Mouse (Mus musculus): ENCODE data around the gene Vps26a. TPM values are rescaled to one million over a fixed set of nuclear protein-coding genes. Genes with fewer than 3 reads are reported as not detected.

Vps26a gene
- total RNA-seq (2022) = 10 to 100 TPM; 42.9 to 55.6 (median 50.1) TPM

DNA sequence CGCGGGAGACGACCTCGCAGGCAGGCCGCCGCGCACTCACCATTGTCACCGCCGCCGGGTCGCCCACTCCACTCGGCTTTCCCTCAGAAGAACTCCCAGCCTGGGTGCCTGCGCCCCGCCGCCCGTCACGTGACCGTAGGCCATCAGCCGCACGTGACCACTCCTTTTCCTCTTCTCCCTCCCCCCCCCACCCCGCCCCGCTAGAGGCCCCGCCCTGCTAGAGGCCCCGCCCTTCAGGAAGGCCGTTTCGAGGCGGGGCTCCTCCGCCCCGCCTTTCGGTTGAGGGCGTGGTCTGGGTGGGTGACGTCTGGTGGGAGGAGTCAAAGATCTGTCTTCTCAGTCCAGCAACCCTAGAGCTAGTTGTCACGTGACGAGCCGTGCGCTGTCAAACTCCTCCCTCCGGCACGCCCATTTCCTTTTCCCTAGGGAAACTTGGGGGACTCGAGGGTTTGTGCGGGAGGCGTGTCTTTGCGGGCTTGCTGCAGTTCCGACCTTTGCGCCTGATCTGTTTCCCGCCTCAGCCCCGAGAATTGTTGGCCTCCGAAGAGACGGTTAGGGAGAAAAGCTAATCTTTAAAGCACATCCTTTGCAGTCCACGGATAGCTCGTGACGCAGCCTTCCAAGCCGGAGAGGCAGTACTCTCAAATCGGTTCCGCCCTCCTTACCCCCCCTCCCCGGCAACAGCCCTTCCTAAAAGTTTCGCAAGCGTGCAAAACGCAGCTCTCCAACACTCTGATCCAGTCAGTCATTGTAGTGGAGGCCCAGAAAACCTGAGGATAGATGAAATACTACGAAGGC, at the start of gene Vps26a:
TSS of gene Vps26a (minus strand) at position 188 of the 798 bp plus-strand sequence.
- DNase-seq (ENCODE audit: low spot score) = peak; percentile 100

- DNase-seq (ENCODE audit: low spot score) = no peak
Observed at GRCm38 (mm10) chr10:62534509-62534908, 47.9 kb upstream of the Vps26a start.

DNA sequence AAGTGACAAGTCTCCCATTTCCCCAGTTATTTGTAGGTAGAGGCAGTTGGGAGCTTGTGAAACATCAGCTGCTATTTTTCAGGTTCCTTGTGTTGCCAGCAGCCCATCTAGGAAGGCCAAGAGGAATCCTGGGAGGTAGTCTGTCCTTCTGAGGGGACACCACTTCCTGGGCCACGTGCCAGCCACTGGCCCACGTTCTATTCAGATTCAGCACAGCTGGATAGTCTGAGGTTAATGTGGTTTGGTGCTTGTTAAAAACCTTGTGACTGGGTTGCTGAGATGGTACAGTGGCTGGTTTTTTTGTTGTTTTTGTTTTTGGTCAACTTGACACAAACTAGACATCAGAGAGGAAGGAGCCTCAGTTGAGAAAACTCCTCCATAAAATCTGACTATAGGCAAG, 46.2 kb upstream of the Vps26a start:
- DNase-seq (ENCODE audit: low spot score) = no peak

- peak; percentile 81 for DNase-seq (ENCODE audit: low spot score)
Observed at GRCm38 (mm10) chr10:62530183-62530582, 43.6 kb upstream of the Vps26a start.

- DNase-seq (ENCODE audit: low spot score) = no peak
Observed at GRCm38 (mm10) chr10:62527351-62527750, 40.7 kb upstream of the Vps26a start, which contains the start of gene Srgn. Gene Srgn (minus strand): TSS chr10:62527451.

GRCm38 (mm10) chr10:62522346-62522950, 35.8 kb upstream of the Vps26a start:
- DNase-seq (ENCODE audit: low spot score) = no peak

DNA sequence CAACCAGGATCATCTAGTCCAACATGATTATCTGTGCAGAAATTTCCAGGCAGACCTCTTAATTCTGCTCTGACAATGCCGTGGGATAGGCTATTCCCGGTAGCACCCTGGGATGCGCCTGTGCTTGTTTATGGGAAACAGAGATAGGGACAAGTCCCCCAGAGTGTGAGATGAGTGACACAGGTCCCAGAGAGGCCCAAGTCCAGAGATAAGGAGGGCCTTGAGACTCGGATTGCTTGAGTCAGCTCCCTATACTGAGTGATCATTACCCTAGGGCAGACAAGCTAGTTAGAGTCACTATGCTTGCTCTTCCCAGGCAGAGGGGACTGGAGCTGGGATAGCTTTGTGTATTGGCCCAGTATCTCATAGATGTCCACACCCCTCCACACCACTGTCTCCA, 35.2 kb upstream of the Vps26a start:
- no peak for DNase-seq (ENCODE audit: low spot score)

DNA sequence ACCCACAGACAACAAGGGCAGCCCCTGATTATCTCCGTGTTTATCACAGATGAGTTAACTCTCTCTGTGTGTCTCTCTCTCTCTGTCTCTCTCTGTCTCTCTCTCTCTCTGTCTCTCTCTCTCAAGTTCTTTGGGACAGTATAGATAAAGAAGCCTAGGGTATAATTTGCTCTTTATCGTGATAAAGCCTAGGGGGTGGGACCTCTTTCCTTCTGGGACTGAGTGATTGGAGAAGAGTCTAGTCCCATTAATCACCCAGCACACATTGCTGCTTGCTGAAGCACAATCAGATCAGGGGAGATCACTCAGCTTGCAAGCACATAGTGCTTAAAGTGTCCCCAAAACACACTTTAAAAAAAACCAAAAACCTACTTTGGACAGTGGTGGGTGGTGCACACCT, 34.3 kb upstream of the Vps26a start:
- no peak for DNase-seq (ENCODE audit: low spot score)

DNA sequence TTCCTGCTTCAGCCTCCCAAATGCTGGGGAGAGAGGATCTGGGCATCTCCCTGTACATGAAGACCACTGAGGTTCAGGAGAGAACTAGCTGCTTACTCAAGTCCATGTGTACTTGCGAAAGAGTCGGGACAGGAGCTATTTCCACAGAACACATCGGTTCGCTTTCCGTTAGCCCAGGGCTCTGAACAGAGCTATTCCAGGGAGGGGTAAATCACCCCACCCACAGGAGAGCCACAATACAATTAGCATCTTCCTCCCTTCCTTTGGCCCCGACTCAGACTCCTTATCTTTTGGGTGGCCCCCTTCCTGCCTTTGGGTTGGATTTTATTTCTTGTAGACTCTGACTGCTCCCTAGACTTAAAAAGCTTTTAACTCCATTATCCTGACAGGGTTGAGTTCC, 30.9 kb upstream of the Vps26a start:
- DNase-seq (ENCODE audit: low spot score) = no peak

GRCm38 (mm10) chr10:62512855-62513254, 26.2 kb upstream of the Vps26a start:
- DNase-seq (ENCODE audit: low spot score) = no peak

GRCm38 (mm10) chr10:62511528-62511927, 24.9 kb upstream of the Vps26a start:
- no peak for DNase-seq (ENCODE audit: low spot score)

GRCm38 (mm10) chr10:62509032-62509656, 22.5 kb upstream of the Vps26a start:
- no peak for DNase-seq (ENCODE audit: low spot score)

- peak; percentile 82 for DNase-seq (ENCODE audit: low spot score)
Observed at GRCm38 (mm10) chr10:62508459-62508858, 21.9 kb upstream of the Vps26a start.

DNA sequence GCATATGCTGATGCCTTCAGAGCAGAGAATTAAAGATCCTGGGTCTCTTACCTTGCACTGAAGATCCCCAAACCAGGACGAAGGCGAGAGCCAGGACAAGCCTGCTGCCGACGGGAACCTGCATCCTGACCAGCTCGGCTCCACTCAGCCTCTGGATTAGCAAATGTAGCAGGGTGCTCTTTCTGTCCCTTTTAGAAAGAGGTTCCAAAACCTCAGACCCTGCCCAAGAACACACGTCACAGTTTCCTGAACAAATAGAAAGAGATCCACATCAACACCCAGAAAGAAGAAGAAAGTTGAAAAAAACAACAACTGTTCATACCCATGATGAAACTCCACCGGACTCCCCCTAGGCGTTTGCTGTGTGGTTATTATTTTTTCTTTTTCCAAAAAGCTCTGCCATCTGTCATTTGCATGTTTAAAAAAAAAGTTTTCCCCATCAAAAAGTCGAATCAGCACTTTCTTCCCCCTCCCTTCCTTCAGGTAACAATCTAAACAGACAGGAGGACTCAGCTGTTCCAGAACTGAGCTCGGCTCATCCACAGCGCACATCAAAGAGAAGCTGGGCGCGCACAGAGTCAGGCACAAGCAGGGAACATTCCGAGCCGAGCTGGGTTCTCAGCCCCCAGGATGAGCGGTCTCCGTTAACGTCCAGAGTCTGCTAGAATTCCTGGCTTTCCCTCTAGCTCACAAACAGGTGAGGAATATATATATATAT, 21.1 kb upstream of the Vps26a start:
- peak; percentile 89 for DNase-seq (ENCODE audit: low spot score)

- DNase-seq (ENCODE audit: low spot score) = no peak
Observed at GRCm38 (mm10) chr10:62507071-62507470, 20.5 kb upstream of the Vps26a start.

DNA sequence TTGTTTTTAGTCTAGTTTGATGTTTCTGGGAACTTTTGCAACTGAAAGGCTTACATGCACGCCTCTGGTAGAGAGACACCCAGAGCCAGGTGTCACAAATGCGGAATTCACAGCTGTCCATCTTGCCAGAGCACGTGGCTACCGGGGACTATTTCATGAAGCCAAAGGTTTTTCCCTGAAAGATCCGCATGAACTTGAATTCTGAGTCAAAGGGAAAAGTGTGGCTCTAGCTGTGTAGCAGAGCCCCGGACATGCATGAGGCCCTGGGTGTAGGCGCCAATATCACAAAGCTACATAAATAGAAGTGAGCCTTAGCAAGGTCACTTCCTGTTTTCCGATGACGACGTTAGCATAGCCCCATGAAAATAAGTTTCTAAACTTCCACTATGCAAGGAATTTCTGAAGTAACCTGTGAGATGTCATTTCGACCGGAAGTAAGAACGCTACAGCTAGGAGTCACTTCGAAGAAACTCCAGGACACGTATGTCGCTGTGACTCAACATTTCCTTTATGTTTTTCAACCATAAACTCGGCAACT, 19.5 kb upstream of the Vps26a start:
- no peak for DNase-seq (ENCODE audit: low spot score)

DNA sequence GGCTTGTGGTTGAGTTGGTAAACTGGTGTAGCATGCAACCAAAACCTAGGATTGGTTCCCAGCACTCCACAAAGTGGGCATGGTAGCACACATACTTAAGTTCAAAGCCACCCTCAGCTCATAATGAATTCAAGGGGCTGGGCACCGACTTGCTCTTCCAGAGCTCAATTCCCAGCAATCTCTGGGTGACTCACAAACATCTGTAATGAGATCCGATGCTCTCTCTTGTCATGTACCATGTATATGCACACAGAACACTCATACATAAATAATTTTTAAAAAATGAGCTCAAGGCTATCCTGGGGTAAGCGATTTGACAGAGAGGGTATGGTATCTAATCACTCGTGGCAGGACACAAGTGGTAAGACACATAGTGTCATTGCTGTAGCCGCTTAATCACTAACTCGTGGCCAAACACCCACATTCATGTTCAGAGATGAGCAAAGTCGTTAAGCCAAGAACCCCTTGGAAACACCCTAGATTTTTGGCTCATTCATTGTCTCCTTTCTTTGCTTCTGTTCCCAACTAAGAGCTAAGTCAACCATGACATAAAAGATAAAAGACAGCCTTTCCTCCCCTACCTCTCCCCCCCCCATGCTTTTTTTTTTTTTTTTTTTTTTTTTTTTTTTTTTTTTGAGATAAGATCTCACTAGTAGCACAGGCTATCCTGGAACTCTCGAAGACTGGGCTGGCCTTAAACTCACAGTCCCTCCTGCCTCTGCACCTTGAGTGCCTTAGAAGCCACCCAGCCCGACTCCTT, 18.8 kb upstream of the Vps26a start:
- no peak for DNase-seq (ENCODE audit: low spot score)

DNA sequence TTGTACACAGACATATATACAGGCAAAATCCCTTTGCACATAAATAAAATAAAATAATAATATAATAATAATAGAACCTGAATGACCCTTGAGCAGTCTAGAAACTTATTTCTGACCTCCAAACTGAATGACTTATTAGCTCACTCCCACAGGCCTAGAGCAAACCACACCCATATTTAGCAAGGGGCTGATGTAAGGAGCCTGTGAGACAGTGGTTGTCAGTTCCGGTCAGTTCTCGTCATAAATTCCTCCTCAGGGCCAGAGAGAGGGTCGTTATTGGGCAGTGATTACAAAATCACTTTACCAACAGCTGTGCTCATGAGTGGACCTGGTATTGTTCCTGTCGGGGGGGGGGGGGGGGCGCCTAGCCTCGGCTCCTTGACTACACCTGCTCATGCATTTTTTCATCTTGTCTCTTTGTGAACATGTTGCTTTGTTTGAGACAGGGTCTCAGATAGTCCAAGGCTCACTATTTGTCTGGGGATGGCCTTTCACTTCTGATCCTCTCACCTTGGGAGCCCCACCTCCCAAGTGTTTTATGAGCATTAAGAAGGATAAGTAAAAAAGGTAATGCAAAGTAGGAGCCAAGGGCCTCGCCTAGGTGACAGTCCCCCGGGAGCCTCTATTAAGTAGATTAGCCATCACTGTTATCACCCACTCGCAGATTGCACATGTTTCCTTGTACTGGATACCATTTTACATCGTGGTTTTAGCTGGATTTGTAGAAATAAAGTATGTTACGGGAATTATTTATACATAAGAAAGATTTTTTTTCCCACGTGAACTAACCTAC, 17.4 kb upstream of the Vps26a start:
- DNase-seq (ENCODE audit: low spot score) = no peak

- DNase-seq (ENCODE audit: low spot score) = no peak
Observed at GRCm38 (mm10) chr10:62503353-62503752, 16.7 kb upstream of the Vps26a start.

GRCm38 (mm10) chr10:62501951-62502350, 15.3 kb upstream of the Vps26a start:
- no peak for DNase-seq (ENCODE audit: low spot score)
